Mouse (Mus musculus) G1E (cell line): ENCODE measurements around the gene Rapgef5. TPM values are rescaled to one million over a fixed set of nuclear protein-coding genes. Genes with fewer than 3 reads are reported as not detected.

Source experiments
- ATAC-seq: 2 replicates; pipeline ENCODE4 v1.8.0; 2016; ENCODE audit warnings: mild to moderate bottlenecking; ENCODE audit not compliant: insufficient number of reproducible peaks, poor library complexity, low FRiP score, severe bottlenecking; ENCODE audit errors: extremely low read depth
- DNase-seq: peaks from one replicate; pipeline ENCODE4 v3.0.0; 2012; ENCODE audit warnings: low spot score
- H3K27me3 ChIP-seq: 2 replicates; pipeline ENCODE4 v1.6.1; 2012; ENCODE audit warnings: mild to moderate bottlenecking, low read length, inconsistent platforms; ENCODE audit not compliant: insufficient read depth
- H3K36me3 ChIP-seq: replicated peaks from 2 replicates; pipeline ENCODE3; 2012; ENCODE audit warnings: mild to moderate bottlenecking, inconsistent platforms
- H3K4me1 ChIP-seq: 2 replicates; pipeline ENCODE4 v1.6.1; 2012; ENCODE audit warnings: low read depth, low read length, inconsistent platforms, mixed read lengths; ENCODE audit not compliant: insufficient read depth
- H3K4me3 ChIP-seq: 2 replicates; pipeline ENCODE4 v1.5.1; 2012; ENCODE audit warnings: low read depth, mild to moderate bottlenecking, inconsistent platforms, low read length, moderate library complexity, mixed read lengths
- H3K9me3 ChIP-seq: replicated peaks from 2 replicates; pipeline ENCODE4 v1.6.1; 2012; ENCODE audit warnings: inconsistent platforms
- CTCF ChIP-seq: IDR thresholded peaks from 2 replicates; pipeline ENCODE4 v1.5.1; 2012; ENCODE audit warnings: low read depth, low read length, inconsistent platforms, mixed read lengths
- GATA1 ChIP-seq: IDR thresholded peaks from 2 replicates; pipeline ENCODE4 v1.6.1; 2012; ENCODE audit warnings: borderline replicate concordance, low read length, inconsistent platforms, mixed read lengths
- GATA2 ChIP-seq: IDR thresholded peaks from 2 replicates; pipeline ENCODE4 v1.6.1; 2012; ENCODE audit warnings: low read depth, low read length, inconsistent platforms, borderline replicate concordance
- POLR2AphosphoS5 ChIP-seq: IDR thresholded peaks from 2 replicates; pipeline ENCODE4 v1.6.1; 2012; ENCODE audit warnings: low read depth, low read length, inconsistent platforms; ENCODE audit not compliant: insufficient replicate concordance
- TAL1 ChIP-seq: conservative IDR thresholded peaks from 2 replicates; pipeline ENCODE4 v1.6.1; 2012; ENCODE audit warnings: low read depth, low read length, inconsistent platforms, mixed read lengths
- polyA plus RNA-seq: library from polyadenylated mRNA; stranded (reverse); fragments of >175 nt; gene quantifications from 2 replicates; pipeline ENCODE4 v1.2.3, GENCODE M21; 2012
- total RNA-seq, 2 experiments: library from RNA; stranded (forward) in 1 of 2; stranded (reverse) in 1 of 2; fragments of 200-1000 nt in 1 of 2; fragments of >200 nt in 1 of 2; fragmentation: Nextera tagmentation in 1 of 2; gene quantifications; 2 replicates each; pipeline ENCODE4 v1.2.3; 2014 to 2017

Gene Rapgef5
- total and polyA plus RNA-seq, 3 experiments, result 0.66 TPM; not detected in 2

DNA sequence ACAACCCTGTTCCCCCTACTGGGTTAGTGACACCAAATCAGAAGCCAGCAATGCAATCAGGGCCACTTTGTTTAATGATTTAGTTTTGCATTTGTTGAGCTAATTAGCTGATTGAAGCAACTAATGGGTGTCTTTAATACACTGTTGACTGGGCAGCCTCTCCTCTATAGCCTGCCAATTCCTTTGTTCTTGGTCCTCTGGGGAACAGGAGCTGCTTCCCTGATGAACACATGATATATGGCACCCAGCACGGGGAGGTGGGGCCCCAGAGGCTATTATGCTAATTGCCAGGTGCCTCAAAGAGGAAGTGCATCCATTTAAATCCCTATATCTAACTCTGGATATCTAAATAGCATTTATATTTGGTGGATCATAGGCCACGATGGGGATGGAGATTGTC, 111.0 kb downstream of the Rapgef5 start:
- Histone ChIP-seq H3K27me3 (no peaks in the 10 kb centered on the region), H3K4me1 (no peaks in the 10 kb centered on the region), H3K4me3 (no peak overlapping the region), H3K36me3 (no peaks in the 10 kb centered on the region), H3K9me3 (peaks cover 27% of the 10 kb centered on the region)
- DNase-seq (no peak), ATAC-seq (no peak)
- TF ChIP-seq CTCF, result no peak
- TF ChIP-seq GATA2, result no peak
- no peak for TF ChIP-seq TAL1
- no peak for TF ChIP-seq GATA1
- no peak for TF ChIP-seq POLR2AphosphoS5

DNA sequence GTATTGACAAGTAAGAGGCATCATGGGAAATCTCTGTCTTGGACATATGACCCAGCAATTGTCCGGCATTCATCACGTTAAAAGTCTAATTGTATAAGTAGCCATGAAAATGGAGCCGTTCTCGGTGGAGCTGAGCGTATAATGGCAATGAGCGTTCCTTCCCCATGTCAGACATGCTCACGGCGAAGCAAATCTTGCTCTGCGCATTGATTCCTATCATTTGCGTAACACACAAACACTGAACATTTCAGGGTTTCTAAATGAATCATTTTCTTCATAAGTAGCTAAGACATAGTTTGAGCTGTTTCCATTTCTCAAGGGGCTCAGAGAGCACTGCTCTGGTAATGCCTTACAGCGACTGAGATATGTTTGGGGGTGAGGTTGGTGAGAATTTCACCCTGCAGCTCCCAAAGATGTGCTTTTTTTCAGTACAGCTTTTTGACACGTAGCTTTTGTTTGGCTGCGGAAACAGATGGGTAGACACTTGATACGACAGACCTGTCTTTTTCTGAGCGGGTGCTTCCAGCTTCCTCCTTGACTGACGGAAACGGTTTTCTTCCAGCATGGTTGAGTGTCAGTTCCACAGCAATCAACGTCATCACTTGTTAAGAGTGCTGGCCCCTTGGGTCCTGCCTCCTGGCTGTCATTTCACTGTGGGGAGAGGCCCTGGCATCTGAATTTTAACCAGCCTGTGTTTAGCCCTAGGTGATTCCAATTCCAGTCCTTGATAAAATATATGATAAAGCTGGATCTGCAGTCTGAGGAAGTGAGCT, 112.2 kb downstream of the Rapgef5 start:
- ATAC-seq, result no peak

DNA sequence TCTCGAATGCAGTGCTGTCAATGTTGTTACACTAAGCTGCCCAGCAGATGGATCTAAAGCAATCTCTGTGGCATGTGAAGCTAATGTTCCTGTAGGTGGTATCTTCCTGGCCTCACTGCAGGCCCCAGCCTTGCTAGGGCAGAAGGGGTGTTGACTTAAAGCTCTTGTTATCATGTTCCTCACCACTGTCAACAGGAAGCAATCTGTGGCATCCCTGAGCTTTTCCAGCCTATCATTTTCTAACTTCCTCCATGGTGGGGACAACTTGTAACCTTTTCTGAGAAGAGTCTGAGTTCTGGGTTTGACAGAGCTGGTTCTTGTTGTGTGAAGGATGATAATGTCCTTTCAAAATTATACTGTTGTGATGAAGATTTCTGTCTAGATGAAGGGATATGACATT, 115.9 kb downstream of the Rapgef5 start:
- ATAC-seq, result no peak

More for the DNA sequence above, 112.2 kb downstream of the Rapgef5 start:
- Histone ChIP-seq H3K4me3 (no peak overlapping the region), H3K9me3 (peaks cover 23% of the 10 kb centered on the region), H3K36me3 (no peaks in the 10 kb centered on the region), H3K27me3 (no peaks in the 10 kb centered on the region), H3K4me1 (no peaks in the 10 kb centered on the region)
- DNase-seq, result no peak
- TF ChIP-seq POLR2AphosphoS5, result no peak
- TF ChIP-seq CTCF, result no peak
- TF ChIP-seq GATA1, result no peak
- TF ChIP-seq GATA2, result no peak
- TF ChIP-seq TAL1, result no peak

DNA sequence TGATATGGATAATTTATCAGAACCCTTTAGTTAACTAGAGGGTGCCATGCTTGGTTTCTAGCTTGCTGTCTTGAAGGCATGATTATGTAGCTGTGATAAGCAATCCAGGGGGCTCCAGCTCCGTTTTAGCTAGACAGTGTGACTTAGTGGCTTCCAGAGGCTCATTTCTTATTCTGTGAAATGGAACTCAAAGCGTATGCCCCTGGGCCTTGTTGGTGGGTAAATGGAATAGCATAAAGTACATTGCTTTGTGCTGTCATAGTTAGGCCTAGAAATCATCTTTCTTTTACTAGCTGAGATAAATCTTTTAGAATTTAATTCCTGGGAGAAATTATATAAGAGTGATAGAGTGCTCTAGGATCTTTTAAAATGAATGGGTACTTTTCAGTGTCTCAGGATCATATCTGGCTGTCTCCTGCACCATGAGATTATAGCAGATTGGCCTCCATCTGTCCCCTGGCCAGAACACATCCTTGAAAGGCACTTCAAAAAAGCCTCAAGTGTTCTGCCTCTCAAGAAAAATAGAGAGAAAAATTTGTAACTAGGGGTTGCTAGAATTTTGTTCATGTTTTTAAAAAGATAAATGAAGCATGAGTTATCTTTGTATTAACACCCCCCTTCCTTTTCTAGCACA, 120.0 kb downstream of the Rapgef5 start:
- no peaks in the 10 kb centered on the region for H3K4me1 ChIP-seq
- H3K4me3 ChIP-seq, result no peak overlapping the region
- DNase-seq, result no peak
- ATAC-seq, result no peak
- peaks cover 42% of the 10 kb centered on the region for H3K9me3 ChIP-seq
- no peaks in the 10 kb centered on the region for H3K27me3 ChIP-seq
- TF ChIP-seq GATA2 (no peak), TAL1 (no peak), POLR2AphosphoS5 (no peak), GATA1 (no peak), CTCF (no peak)
- no peaks in the 10 kb centered on the region for H3K36me3 ChIP-seq

More for the DNA sequence above, 115.9 kb downstream of the Rapgef5 start:
- peaks cover 29% of the 10 kb centered on the region for H3K9me3 ChIP-seq
- no peaks in the 10 kb centered on the region for H3K27me3 ChIP-seq
- no peak overlapping the region for H3K4me3 ChIP-seq
- no peak for TF ChIP-seq POLR2AphosphoS5
- H3K4me1 ChIP-seq, result no peaks in the 10 kb centered on the region
- DNase-seq, result no peak
- no peaks in the 10 kb centered on the region for H3K36me3 ChIP-seq

DNA sequence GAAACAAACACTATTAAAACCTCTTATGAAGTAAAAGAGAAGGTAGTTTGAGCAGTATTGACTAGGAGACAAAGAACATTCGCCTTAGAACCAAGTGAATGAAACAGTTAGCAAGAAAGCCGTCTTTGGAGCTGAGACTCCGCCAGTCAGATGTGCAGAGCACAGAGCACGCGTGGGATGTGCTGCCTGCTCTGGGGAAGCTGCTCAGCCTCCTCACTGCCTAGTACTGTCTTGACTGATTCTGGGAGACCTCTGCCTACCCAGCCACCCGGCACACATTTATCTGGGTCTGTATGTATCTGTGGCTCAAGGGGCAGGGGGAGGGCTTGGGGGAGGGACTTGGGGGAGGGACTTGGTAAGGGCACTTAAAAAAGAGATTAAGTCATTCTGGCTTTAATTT, 120.7 kb downstream of the Rapgef5 start:
- no peaks in the 10 kb centered on the region for H3K4me1 ChIP-seq
- DNase-seq, result no peak
- peaks cover 44% of the 10 kb centered on the region for H3K9me3 ChIP-seq
- no peaks in the 10 kb centered on the region for H3K36me3 ChIP-seq
- H3K4me3 ChIP-seq, result no peak overlapping the region
- ATAC-seq, result no peak
- no peaks in the 10 kb centered on the region for H3K27me3 ChIP-seq
- TF ChIP-seq CTCF (no peak), POLR2AphosphoS5 (no peak), TAL1 (no peak), GATA1 (no peak), GATA2 (no peak)

DNA sequence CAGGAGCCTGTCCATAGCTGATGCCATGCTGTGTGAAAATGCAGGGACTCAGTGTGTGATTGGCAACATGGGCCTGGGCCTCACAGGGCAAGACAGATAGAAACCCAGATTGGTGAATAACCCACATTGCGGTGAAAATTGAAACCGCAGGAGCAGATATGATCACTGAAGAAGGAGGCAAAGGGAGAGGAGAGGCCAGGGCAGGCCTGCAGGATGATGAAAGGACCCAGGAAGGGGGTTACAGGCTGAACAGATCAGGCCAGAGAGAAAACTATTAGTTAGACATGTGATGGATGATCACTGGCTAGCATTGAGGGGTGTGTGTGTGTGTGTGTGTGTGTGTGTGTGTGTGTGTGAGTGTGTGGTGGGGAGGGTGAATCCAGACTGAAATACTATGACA, 122.6 kb downstream of the Rapgef5 start:
- ATAC-seq (no peak), DNase-seq (no peak)
- no peaks in the 10 kb centered on the region for H3K36me3 ChIP-seq
- no peak overlapping the region for H3K4me3 ChIP-seq
- TF ChIP-seq POLR2AphosphoS5, result no peak
- TF ChIP-seq CTCF, result no peak
- no peak for TF ChIP-seq GATA1
- TF ChIP-seq GATA2, result no peak
- TF ChIP-seq TAL1, result no peak
- H3K4me1 ChIP-seq, result no peaks in the 10 kb centered on the region
- H3K27me3 ChIP-seq, result no peaks in the 10 kb centered on the region
- H3K9me3 ChIP-seq, result peaks cover 43% of the 10 kb centered on the region
